Comparison of ENCODE assay signal across 8 mouse cellular contexts in genomic region chr19:46524152-46524544, GRCm38 (mm10). TPM values are rescaled to one million over a fixed set of nuclear protein-coding genes. Genes with fewer than 3 reads are reported as not detected.
DNase-seq lines count a peak whose midpoint lies in the region; ATAC-seq and TF ChIP-seq lines count a peak whose summit lies in the region.

No protein-coding gene starts in this region.

- no peaks in the 10 kb centered on the region for H3K36me3 ChIP-seq in heart, embryonic 13.5 days
- H3K36me3 ChIP-seq in ES-E14 (ENCODE audit: control insufficient read depth, insufficient read depth, low read length, poor library complexity, severe bottlenecking), result no peaks in the 10 kb centered on the region
- H3K36me3 ChIP-seq in hindbrain, embryonic 11.5 days (ENCODE audit: control insufficient read depth, insufficient read depth, low read length), result no peaks in the 10 kb centered on the region
- H3K36me3 ChIP-seq in midbrain, embryonic 10.5 days, result no peaks in the 10 kb centered on the region

- in situ Hi-C loops in ES-E14 (cut with MboI; ENCODE audit: low sequenced_read_pairs in 2 of 2, unreplicated experiment in 2 of 2), result no loop called here

- H3K27ac ChIP-seq in heart, embryonic 13.5 days (replicated peaks), result peak overlapping the region; percentile 90
- peak overlapping the region; percentile 12; the same call in 1 of the 2 replicates for H3K27ac ChIP-seq in ES-E14 (ENCODE audit: insufficient read depth, low read depth, low read length, poor library complexity, severe bottlenecking)
- peak overlapping the region; percentile 75 for H3K27ac ChIP-seq in hindbrain, embryonic 11.5 days (ENCODE audit: low read depth, low read length)
- H3K27ac ChIP-seq in midbrain, embryonic 10.5 days (replicated peaks), result peak overlapping the region; percentile 95

- 6% methylated on average over 6 of the region's 6 CpGs for WGBS in heart, embryonic 13.5 days
- 5% methylated on average over 6 of the region's 6 CpGs for WGBS in hindbrain, embryonic 11.5 days
- WGBS in midbrain, embryonic 10.5 days, result 5% methylated on average over 6 of the region's 6 CpGs

- DNase-seq in heart, postnatal 4 days, result no peak
- DNase-seq in ES-E14 (ENCODE audit: low read depth, low spot score), result no peak
- no peak for DNase-seq in hindbrain, embryonic 11.5 days (ENCODE audit: low spot score)
- no peak for DNase-seq in midbrain, embryonic 10.5 days (ENCODE audit: low spot score)
- DNase-seq in ovary, postnatal 36 days (ENCODE audit: low spot score), result no peak
- DNase-seq in adrenal gland, postnatal 25 days, result no peak
- no peak for DNase-seq in gastrocnemius, adult 8-10 months (ENCODE audit: low spot score in 2 of 2)

- H3K4me1 ChIP-seq in heart, embryonic 13.5 days, result peaks cover 86% of the 10 kb centered on the region
- H3K4me1 ChIP-seq in ES-E14 (ENCODE audit: control insufficient read depth in 2 of 2, insufficient read depth in 2 of 2, low read length in 2 of 2, poor library complexity in 1 of 2), result peaks cover 3 to 47% of the 10 kb centered on the region in 2 experiments; a peak in 3 of 4 replicates
- peaks cover 31% of the 10 kb centered on the region for H3K4me1 ChIP-seq in hindbrain, embryonic 11.5 days (replicated peaks; ENCODE audit: control insufficient read depth, insufficient read depth, low read length)
- peaks cover 89% of the 10 kb centered on the region for H3K4me1 ChIP-seq in midbrain, embryonic 10.5 days

- no peaks in the 10 kb centered on the region for H3K9me3 ChIP-seq in heart, embryonic 13.5 days
- no peaks in the 10 kb centered on the region for H3K9me3 ChIP-seq in ES-E14 (ENCODE audit: control insufficient read depth, insufficient read depth, low read depth, low read length)
- H3K9me3 ChIP-seq in hindbrain, embryonic 11.5 days (ENCODE audit: control insufficient read depth, low read length), result no peaks in the 10 kb centered on the region
- H3K9me3 ChIP-seq in midbrain, embryonic 10.5 days (replicated peaks), result no peaks in the 10 kb centered on the region

- peak overlapping the region; percentile 71 for H3K4me2 ChIP-seq in heart, embryonic 13.5 days
- H3K4me2 ChIP-seq in hindbrain, embryonic 11.5 days (replicated peaks; ENCODE audit: low read depth, low read length), result peak overlapping the region; percentile 34

- ATAC-seq in heart, embryonic 13.5 days (ENCODE audit: extremely low read depth, insufficient number of reproducible peaks, low FRiP score, low TSS enrichment), result no peak
- no peak for ATAC-seq in hindbrain, embryonic 11.5 days (ENCODE audit: low FRiP score)

- H3K9ac ChIP-seq in heart, embryonic 13.5 days, result peak overlapping the region; percentile 78
- H3K9ac ChIP-seq in ES-E14 (ENCODE audit: insufficient read depth, low read depth, low read length, poor library complexity, severe bottlenecking), result peak overlapping the region; percentile 36; the same call in 1 of the 2 replicates
- H3K9ac ChIP-seq in hindbrain, embryonic 11.5 days (ENCODE audit: low read depth, low read length), result peak overlapping the region; percentile 42; the same call in 1 of the 2 replicates

- H3K27me3 ChIP-seq in heart, embryonic 13.5 days (replicated peaks), result no peaks in the 10 kb centered on the region
- no peaks in the 10 kb centered on the region for H3K27me3 ChIP-seq in hindbrain, embryonic 11.5 days (ENCODE audit: control insufficient read depth, insufficient read depth, low read length)
- no peaks in the 10 kb centered on the region for H3K27me3 ChIP-seq in midbrain, embryonic 10.5 days (ENCODE audit: low read depth, poor library complexity, severe bottlenecking)

- peak overlapping the region; percentile 39 for H3K4me3 ChIP-seq in heart, embryonic 13.5 days
- peak overlapping the region; percentile 40 to 60 for H3K4me3 ChIP-seq in ES-E14 (ENCODE audit: insufficient read depth in 1 of 2, low read depth in 1 of 2, low read length in 2 of 2, poor library complexity in 1 of 2, severe bottlenecking in 1 of 2)
- H3K4me3 ChIP-seq in hindbrain, embryonic 11.5 days (ENCODE audit: low read depth, low read length), result 0 out of 2 replicates have a peak overlapping the region, but pooled peaks have one; percentile 1
- peak overlapping the region; percentile 47 for H3K4me3 ChIP-seq in midbrain, embryonic 10.5 days

TF ChIP-seq in ES-E14, 5 proteins besides CTCF, POLR2A, EP300 and RAD21:
- TF ChIP-seq ZC3H11A (IDR thresholded peaks at IDR 0.05; ENCODE audit: borderline replicate concordance, low read depth, low read length), result no peak
- TF ChIP-seq CHD2 (IDR thresholded peaks at IDR 0.05; ENCODE audit: low read depth, low read length), result no peak
- TF ChIP-seq HCFC1 (IDR thresholded peaks at IDR 0.05; ENCODE audit: borderline replicate concordance, insufficient read depth, low read length), result no peak
- no peak for TF ChIP-seq MAFK (IDR thresholded peaks at IDR 0.05; ENCODE audit: insufficient read depth, low read depth, low read length)
- no peak for TF ChIP-seq ZNF384 (IDR thresholded peaks at IDR 0.05; ENCODE audit: low read depth, low read length)

RNA-seq across cellular contexts. Expression of gene Trim8, which starts 22.6 kb away (rescaled TPM):
- polyA plus RNA-seq in heart, embryonic 13.5 days (2015; fragmentation: Nextera tagmentation; extraction: Ambion mirVana), result 13.2 and 13.9 TPM in 2 replicates
- total RNA-seq in heart, postnatal 4 days (2021), result 10 to 100 TPM; 50.1 to 53.8 TPM
- total RNA-seq in ES-E14 (2012; rRNA removed), result 26.1 and 33.2 TPM in 2 replicates
- polyA plus RNA-seq in hindbrain, embryonic 11.5 days (2014; fragmentation: Nextera tagmentation; extraction: Ambion mirVana), result 28.4 and 30.6 TPM in 2 replicates
- polyA plus RNA-seq in midbrain, embryonic 10.5 days (2016; fragmentation: Nextera tagmentation; extraction: Ambion mirVana), result 24.6 and 27.8 TPM in 2 replicates
- total RNA-seq in adrenal gland, postnatal 25 days (2021), result 50.9 and 52.6 TPM in 2 replicates
- total RNA-seq in gastrocnemius, adult 8-10 months (2022), result 10 to 100 TPM; 22.0 to 24.0 (median 22.7) TPM

RNA-seq across cellular contexts. Expression of gene Arl3, which starts 48.9 kb away (rescaled TPM):
- 82.1 and 97.1 TPM in 2 replicates for polyA plus RNA-seq in heart, embryonic 13.5 days (2015; fragmentation: Nextera tagmentation; extraction: Ambion mirVana)
- 10 to 100 TPM; 29.6 to 31.1 TPM for total RNA-seq in heart, postnatal 4 days (2021)
- total RNA-seq in ES-E14 (2012; rRNA removed), result 25.7 and 39.7 TPM in 2 replicates
- polyA plus RNA-seq in hindbrain, embryonic 11.5 days (2014; fragmentation: Nextera tagmentation; extraction: Ambion mirVana), result 145 and 160 TPM in 2 replicates
- polyA plus RNA-seq in midbrain, embryonic 10.5 days (2016; fragmentation: Nextera tagmentation; extraction: Ambion mirVana), result 207 and 216 TPM in 2 replicates
- total RNA-seq in adrenal gland, postnatal 25 days (2021), result 50.3 and 61.0 TPM in 2 replicates
- total RNA-seq in gastrocnemius, adult 8-10 months (2022), result 10 to 100 TPM; 51.1 to 76.4 (median 62.8) TPM

RNA-seq across cellular contexts. Expression of gene Sfxn2, which starts 49.0 kb away (rescaled TPM):
- 8.1 and 9.1 TPM in 2 replicates for polyA plus RNA-seq in heart, embryonic 13.5 days (2015; fragmentation: Nextera tagmentation; extraction: Ambion mirVana)
- total RNA-seq in heart, postnatal 4 days (2021), result 1 to 10 TPM; 4.6 to 6.4 TPM
- 11.4 TPM in 2 replicates for total RNA-seq in ES-E14 (2012; rRNA removed)
- 9.3 and 11.1 TPM in 2 replicates for polyA plus RNA-seq in hindbrain, embryonic 11.5 days (2014; fragmentation: Nextera tagmentation; extraction: Ambion mirVana)
- polyA plus RNA-seq in midbrain, embryonic 10.5 days (2016; fragmentation: Nextera tagmentation; extraction: Ambion mirVana), result 17.0 and 18.1 TPM in 2 replicates
- 8.0 and 12.7 TPM in 2 replicates for total RNA-seq in adrenal gland, postnatal 25 days (2021)
- total RNA-seq in gastrocnemius, adult 8-10 months (2022), result 1 to 10 TPM; 1.6 to 3.0 (median 2.8) TPM

Comparison
In these comparisons a context has a peak if more than half of its experiments do, and no peak if none do; other contexts are left out.
1. H3K27ac ChIP-seq: peak in every context shown above with its lines; median percentile 95 in midbrain, embryonic 10.5 days; 90 in heart, embryonic 13.5 days; 75 in hindbrain, embryonic 11.5 days; 12 in ES-E14.